Mouse (Mus musculus): Measurements from ENCODE around the gene Odaph. TPM values are rescaled to one million over a fixed set of nuclear protein-coding genes. Genes with fewer than 3 reads are reported as not detected.

The Odaph gene
- total RNA-seq, 2 experiments from 2014 or later, result not detected

- DNase-seq (ENCODE audit: low spot score in 2 of 2), result no peak
These were observed 2.0 kb downstream of the Odaph start for GRCm38 (mm10) chr5:91989261-91989660.

DNA sequence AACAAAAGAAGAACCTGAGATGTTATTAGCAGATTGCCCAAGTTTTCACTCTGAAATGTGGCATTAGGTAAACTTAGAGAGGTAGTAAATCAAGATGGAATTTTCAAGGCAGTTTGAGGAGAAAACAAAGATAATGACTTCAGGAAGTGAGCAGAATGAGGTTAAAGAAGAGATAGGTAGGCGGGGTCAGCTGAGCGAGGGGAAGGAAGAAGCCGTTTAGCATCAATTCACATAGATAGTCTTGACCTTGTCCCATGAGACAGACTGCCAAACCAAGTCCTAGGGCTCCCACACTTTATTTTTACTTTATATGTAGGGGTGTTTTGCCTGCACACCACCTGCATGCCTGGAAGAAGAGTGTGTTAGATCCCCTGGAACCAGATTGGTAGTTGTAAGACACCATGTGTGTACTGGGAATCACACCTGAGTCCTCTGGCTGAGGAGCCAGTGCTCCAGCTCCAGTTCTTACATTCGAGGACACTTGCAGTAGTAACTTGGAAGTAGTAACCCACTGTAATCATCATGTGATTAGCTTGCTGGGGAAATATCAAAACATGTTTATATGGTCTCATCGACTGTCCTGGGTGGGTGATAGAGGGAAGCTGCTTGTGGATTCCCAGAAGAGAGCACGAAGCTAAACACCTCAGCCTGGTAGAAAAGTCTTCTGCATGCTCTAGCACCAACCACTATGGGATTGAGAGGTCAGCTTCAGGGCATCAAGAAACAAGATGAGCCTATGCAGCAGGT lies 4.1 kb downstream of the Odaph start:
- no peak for DNase-seq (ENCODE audit: low spot score in 2 of 2)

DNA sequence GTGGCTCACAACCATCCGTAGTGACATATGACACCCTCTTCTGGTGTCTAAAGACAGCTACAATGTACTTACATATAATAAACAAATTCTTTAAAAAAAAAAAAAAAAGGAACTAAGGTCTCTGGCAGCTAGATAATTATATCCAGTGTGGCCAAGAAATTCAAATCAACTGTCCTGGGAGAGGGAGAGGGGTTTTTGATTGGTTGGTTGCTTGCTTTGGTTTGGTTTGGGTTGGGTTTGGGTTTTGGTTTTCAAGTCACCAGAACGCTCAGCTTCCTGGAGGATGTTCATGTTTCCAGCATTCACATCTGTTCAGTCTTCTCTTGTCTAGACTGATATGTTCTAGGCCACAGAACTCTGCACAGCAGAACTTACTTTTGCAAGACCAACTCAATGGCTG lies 5.8 kb downstream of the Odaph start:
- no peak for DNase-seq (ENCODE audit: low spot score in 2 of 2)

DNA sequence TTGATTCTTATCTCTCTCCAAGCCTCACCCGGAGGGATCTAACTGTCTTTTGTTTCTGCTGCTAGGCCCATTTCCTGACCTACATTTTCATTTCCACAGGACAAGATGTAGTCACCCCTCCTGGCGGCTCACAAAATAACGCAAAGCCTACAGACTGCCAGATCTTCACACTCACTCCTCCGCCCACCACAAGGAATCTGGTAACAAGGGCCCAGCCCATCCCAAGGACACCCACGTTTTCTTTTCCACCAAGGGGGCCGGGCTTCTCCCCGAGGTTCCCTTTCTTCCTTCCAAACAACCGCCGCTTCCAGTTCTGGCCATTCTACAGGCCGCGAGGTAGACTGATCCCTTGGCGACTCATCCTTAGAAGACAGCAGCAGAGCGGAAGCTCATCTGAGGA lies 7.3 kb downstream of the Odaph start:
- peak; percentile 68 for DNase-seq (ENCODE audit: low spot score in 2 of 2)

GRCm38 (mm10) chr5:92000770-92001169 lies 13.5 kb downstream of the Odaph start:
- DNase-seq (ENCODE audit: low spot score in 2 of 2), result no peak

DNA sequence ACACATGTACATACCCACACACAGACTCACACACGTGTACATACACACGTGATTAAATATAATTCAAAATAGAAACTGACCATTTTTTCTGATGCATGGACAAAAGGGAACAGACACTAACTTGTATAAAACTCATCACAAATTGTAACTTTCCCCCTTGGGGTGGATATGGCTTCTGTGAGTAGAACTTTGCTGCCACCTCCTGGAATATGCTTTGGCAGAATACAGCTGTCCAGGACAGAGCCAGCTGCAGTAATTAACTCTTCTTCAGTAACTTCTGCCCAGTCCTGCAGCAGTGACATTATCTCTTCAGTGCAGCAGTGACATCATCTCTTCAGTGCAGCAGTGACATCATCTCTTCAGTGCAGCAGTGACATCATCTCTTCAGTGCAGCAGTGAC lies 15.7 kb downstream of the Odaph start:
- peak; percentile 13 to 14 for DNase-seq (ENCODE audit: low spot score in 2 of 2)

GRCm38 (mm10) chr5:92009827-92010226 lies 22.6 kb downstream of the Odaph start:
- DNase-seq (ENCODE audit: low spot score in 2 of 2), result no peak

DNA sequence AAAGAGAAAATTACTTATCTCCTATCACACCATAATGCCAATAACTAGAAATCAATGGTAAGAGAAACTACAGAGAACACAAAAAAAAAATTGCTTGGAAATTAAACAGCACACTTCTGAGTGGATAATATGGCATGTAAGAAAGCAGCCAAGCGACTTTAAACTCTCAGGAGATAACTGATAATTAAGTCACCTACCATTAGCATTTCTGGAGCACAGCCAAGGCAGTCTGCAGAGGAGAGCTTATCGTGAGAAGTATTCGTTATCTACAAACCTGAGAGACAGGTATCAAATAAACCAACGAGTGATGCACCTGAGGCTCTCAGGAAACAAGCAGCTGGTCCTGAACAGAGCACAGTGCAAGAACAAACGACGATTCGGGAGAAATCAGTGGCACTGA lies 24.5 kb downstream of the Odaph start:
- DNase-seq (ENCODE audit: low spot score in 2 of 2), result no peak

DNA sequence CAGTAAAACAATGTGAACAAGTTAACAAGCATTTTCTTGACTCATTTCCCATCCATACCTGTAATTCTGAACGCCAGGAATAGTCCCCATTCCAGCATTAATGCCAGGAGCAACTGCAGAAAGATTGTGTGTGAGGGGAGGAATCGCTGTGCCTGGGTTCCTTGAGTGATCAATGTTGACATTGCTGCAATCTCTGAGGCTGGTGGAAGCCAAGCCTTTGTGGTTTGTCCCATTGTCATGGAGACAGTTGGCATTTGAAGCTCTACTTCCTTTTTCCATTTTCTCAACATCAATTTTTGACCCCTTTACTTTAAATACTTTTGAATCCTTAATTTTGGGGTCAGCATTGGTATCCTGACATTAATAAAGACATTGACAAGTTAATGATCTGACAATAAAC lies 32.7 kb downstream of the Odaph start:
- DNase-seq (ENCODE audit: low spot score in 2 of 2), result no peak

DNA sequence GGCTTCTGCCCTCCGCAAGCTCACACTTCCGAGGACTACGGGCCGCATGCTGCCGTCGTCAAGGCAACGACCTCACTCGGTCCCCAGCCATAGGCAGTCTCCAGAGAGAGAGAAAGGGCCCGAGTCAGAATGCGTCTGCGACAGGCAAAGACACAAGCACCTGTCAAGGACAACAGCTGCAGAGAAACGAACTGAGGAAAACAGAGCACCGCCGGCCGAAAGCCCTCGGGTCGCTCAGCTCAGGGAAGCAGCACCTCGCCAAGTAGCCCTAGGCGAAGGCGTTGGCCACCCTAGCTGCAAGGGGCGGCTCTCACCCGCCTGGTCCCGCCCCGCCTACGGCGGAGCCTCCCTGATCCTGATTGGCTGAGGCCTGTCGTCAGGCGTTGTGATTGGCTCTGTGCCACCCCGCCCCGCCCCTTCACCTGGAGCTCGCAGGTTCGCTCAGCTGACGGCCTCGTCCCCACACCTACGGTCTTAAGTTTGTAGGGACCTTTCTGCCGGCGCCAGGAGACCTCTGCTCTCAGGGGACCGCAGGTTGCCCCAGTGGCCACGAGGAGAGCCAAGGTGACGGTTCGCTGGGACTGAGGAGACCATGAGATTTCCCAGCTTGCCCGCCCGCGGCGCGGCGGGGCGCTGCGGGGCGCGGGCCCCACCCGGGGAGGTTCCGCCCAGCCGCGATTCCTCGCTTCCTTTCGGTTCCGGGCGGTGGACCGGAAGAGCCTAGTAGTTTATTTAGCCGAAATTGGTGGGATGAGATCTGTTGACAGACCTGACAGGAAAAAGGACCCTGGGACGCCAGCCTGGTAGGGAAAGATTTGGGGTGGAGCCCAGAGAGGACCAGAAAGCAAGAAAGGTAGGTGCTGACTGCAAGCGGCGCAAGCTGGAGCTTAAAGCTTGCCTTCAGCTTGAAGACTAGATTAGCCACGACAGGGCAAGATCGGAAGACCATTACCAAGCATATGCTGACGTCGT lies 55.4 kb downstream of the Odaph start:
- peak; percentile 97 to 98 for DNase-seq (ENCODE audit: low spot score in 2 of 2)

DNA sequence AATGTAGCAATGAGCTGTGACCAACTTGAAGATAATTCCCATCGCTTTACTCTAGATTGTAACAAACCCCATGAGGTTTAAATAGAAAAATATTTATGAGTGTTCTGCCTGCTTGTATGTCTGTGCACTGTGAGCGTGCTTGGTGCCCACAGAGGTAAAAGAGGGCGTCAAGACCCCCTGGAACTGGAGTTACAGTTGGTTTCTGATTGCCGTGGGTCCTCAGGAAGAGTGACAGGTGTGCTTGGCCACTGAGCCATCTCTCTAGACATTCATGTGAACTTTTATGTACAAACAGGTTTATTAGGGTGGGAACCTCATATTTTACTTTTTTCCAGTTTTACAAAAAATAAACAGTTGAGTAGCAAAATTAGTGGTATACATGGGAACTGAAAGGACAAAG lies 56.5 kb downstream of the Odaph start, which contains the start of gene Cdkl2:
Cdkl2 (minus strand) TSS at position 101 of the 400 bp plus-strand sequence.
- no peak for DNase-seq (ENCODE audit: low spot score in 2 of 2)

Other genes starting within 250 kb of the Odaph start
- 10 to 100 TPM; 39.9 to 41.1 TPM for gene Rchy1, start 24.4 kb upstream of the Odaph start, total RNA-seq (2021)
- 10 to 100 TPM; 36.4 to 37.4 TPM for gene Cdkl2, start 56.4 kb downstream of the Odaph start, total RNA-seq (2021)
- 100 to 1,000 TPM; 245 to 252 TPM for gene G3bp2, start 96.2 kb downstream of the Odaph start, total RNA-seq (2021)
- gene Uso1, start 150.5 kb downstream of the Odaph start, total RNA-seq (2021), result 10 to 100 TPM; 77.8 to 80.2 TPM
- gene U90926, start 227.9 kb downstream of the Odaph start, total RNA-seq (2021), result not detected